Mouse (Mus musculus): ENCODE results near the gene Mrps16. TPM values are rescaled to one million over a fixed set of nuclear protein-coding genes. Genes with fewer than 3 reads are reported as not detected.
A peak's percentile ranks its signal among the peaks of the same experiment; 100 is the strongest.

The Mrps16 gene
- polyA plus RNA-seq, 1 experiment: 28.1 TPM

- Histone ChIP-seq H3K4me3 (ENCODE audit: low read depth, low read length) (no peak overlapping the region), H3K36me3 (ENCODE audit: control insufficient read depth, insufficient read depth, low read length) (peaks cover 30% of the 10 kb centered on the region), H3K4me1 (ENCODE audit: control insufficient read depth, insufficient read depth, insufficient read length, low read length) (0 out of 2 replicates have a peak, but pooled peaks cover 2% of the 10 kb centered on the region), H3K27ac (ENCODE audit: insufficient read depth, low read depth, low read length) (no peak overlapping the region), H3K27me3 (ENCODE audit: control insufficient read depth, insufficient read depth, low read length) (no peaks in the 10 kb centered on the region)
- TF ChIP-seq CTCF (IDR thresholded peaks at IDR 0.05; ENCODE audit: extremely low read depth, insufficient read length, insufficient replicate concordance, low read depth, low read length) (peak; percentile 36; the same call in 1 of the 2 replicates), POLR2A (IDR thresholded peaks at IDR 0.05; ENCODE audit: low read depth, low read length) (no peak)
- 86% methylated on average over 8 of the region's 8 CpGs for WGBS
These were observed 53.3 kb downstream of the Mrps16 start for GRCm38 (mm10) chr14:20340149-20340548.

- 98% methylated on average over 5 of the region's 5 CpGs for WGBS
- Histone ChIP-seq H3K4me3 (ENCODE audit: low read depth, low read length) (no peak overlapping the region), H3K27ac (ENCODE audit: insufficient read depth, low read depth, low read length) (no peak overlapping the region), H3K36me3 (ENCODE audit: control insufficient read depth, insufficient read depth, low read length) (peaks cover 32% of the 10 kb centered on the region), H3K27me3 (ENCODE audit: control insufficient read depth, insufficient read depth, low read length) (no peaks in the 10 kb centered on the region), H3K4me1 (ENCODE audit: control insufficient read depth, insufficient read depth, insufficient read length, low read length) (0 out of 2 replicates have a peak, but pooled peaks cover 2% of the 10 kb centered on the region)
- TF ChIP-seq POLR2A (IDR thresholded peaks at IDR 0.05; ENCODE audit: low read depth, low read length) (no peak), CTCF (IDR thresholded peaks at IDR 0.05; ENCODE audit: extremely low read depth, insufficient read length, insufficient replicate concordance, low read depth, low read length) (peak; percentile 11; the same call in 1 of the 2 replicates)
These were observed 54.0 kb downstream of the Mrps16 start for GRCm38 (mm10) chr14:20339415-20339814.

Other genes starting within 250 kb of the Mrps16 start
- 13.9 and 48.0 TPM in 2 replicates for gene Kcnk5, start 211.8 kb downstream of the Mrps16 start, polyA plus RNA-seq (2012; rRNA removed)
- gene Kcnk16, start 124.4 kb downstream of the Mrps16 start, polyA plus RNA-seq (2012; rRNA removed): 0.71 and 1.8 TPM in 2 replicates
- 6.8 and 12.2 TPM in 2 replicates for gene Nudt13, start 98.9 kb downstream of the Mrps16 start, polyA plus RNA-seq (2012; rRNA removed)
- 4.8 and 8.2 TPM in 2 replicates for gene Ecd, start 45.5 kb downstream of the Mrps16 start, polyA plus RNA-seq (2012; rRNA removed)
- 9.3 and 17.0 TPM in 2 replicates for gene Fam149b, start 45.5 kb downstream of the Mrps16 start, polyA plus RNA-seq (2012; rRNA removed)
- gene Dnajc9, start 4.7 kb downstream of the Mrps16 start, polyA plus RNA-seq (2012; rRNA removed): 15.1 and 21.1 TPM in 2 replicates
- gene Cfap70, start 58.6 kb upstream of the Mrps16 start, polyA plus RNA-seq (2012; rRNA removed): not detected in 2 replicates
- 37.3 and 55.7 TPM in 2 replicates for gene Anxa7, start 86.5 kb upstream of the Mrps16 start, polyA plus RNA-seq (2012; rRNA removed)
- 0.09 and 0.22 TPM in 2 replicates for gene Mss51, start 103.3 kb upstream of the Mrps16 start, polyA plus RNA-seq (2012; rRNA removed)
- gene Ppp3cb, start 152.9 kb upstream of the Mrps16 start, polyA plus RNA-seq (2012; rRNA removed): 1.7 and 4.7 TPM in 2 replicates
- gene Usp54, start 247.4 kb upstream of the Mrps16 start, polyA plus RNA-seq (2012; rRNA removed): 1.2 and 1.4 TPM in 2 replicates